Mouse (Mus musculus) CH12.LX (cell line): ENCODE results near the gene Lrrc8b.

ENCODE experiments used
- EP300 ChIP-seq: IDR thresholded peaks from 2 replicates; pipeline ENCODE4 v1.6.1; 2011; ENCODE audit warnings: low read length, improper control_type of control experiment
- PAX5 ChIP-seq: IDR thresholded peaks from 2 replicates; pipeline ENCODE4 v1.6.1; 2012; ENCODE audit warnings: low read length, inconsistent platforms, mixed read lengths
- USF1 ChIP-seq: IDR thresholded peaks from 2 replicates; pipeline ENCODE4 v1.6.1; 2014; ENCODE audit warnings: low read depth, mild to moderate bottlenecking, inconsistent platforms, low read length, improper control_type of control experiment
- USF2 ChIP-seq: conservative IDR thresholded peaks from 2 replicates; pipeline ENCODE4 v1.6.1; 2011; ENCODE audit warnings: low read depth, low read length, improper control_type of control experiment

- TF ChIP-seq EP300 = no peak
- no peak for TF ChIP-seq PAX5
- no peak for TF ChIP-seq USF1
- no peak for TF ChIP-seq USF2
Measured at GRCm38 (mm10) chr5:105418364-105418763, 2.8 kb downstream of the Lrrc8b start.
